Mouse (Mus musculus) thymus, postnatal 4 days (tissue): ENCODE measurements around the gene Erlec1.

Experiments used
- DNase-seq: peaks from one replicate; pipeline ENCODE4 v3.0.0; 2021

The Erlec1 gene

GRCm38 (mm10) chr11:30954279-30954725, at the start of gene Erlec1:
Gene Erlec1 (minus strand): TSS chr11:30954335.
- DNase-seq, result peak; percentile 90

- no peak for DNase-seq
Measured at GRCm38 (mm10) chr11:31001169-31001908, 47.2 kb upstream of the Erlec1 start.

DNA sequence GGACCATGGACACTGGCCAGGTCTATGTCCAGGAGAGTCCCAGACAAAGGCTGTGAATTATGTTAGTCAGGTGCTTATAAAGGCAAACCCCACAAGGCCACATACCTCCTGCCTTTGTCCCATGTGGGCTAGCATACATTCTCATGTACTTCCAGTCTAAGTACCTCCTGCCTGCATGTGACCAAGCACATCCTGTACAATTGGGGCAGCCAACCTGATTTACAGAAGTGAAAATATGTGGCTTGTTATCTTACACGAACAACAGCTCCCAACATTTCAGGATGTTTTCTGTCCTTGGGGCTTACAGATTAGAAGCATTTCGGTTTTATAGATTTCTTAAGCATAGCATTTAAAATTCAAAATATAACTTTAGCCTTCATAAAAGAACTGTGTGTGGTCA, 45.9 kb upstream of the Erlec1 start:
- DNase-seq, result no peak

GRCm38 (mm10) chr11:30998704-30999103, 44.6 kb upstream of the Erlec1 start:
- DNase-seq, result no peak

DNA sequence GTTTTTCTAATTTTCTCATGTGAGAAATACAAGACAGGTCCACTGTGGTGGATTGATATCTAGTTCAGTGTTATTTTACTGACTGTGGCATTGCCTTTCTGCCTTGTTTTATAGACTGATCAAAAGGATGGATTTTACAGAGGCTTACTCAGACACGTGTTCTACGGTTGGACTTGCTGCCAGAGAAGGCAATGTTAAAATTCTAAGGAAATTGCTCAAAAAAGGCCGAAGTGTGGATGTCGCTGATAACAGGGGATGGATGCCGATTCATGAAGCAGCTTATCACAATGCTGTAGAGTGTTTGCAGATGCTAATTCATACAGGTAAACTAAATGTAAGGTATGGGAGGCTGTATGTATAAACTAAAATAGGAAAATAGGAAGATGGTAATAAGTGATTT, 44.1 kb upstream of the Erlec1 start:
- no peak for DNase-seq

DNA sequence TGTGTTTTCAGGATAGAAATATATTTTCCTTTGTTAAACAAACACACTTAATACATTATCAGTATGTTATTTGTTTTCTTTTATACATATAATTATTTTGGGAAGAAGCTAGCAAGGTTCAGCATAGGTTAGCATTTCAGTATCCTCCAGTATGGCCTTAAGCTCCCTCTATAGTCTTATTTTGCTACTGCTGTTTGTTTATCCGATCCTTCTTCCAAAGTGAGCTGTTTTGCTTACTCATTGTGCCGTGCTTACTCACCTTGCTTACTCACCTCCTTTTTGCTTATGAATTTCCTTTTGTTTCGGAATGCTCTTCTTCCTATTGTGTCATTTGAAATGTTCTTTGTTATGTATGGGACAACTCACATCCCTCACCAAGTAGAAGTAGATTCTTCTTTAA, 42.5 kb upstream of the Erlec1 start:
- no peak for DNase-seq

GRCm38 (mm10) chr11:30986625-30987017, 32.5 kb upstream of the Erlec1 start:
- no peak for DNase-seq

- DNase-seq, result peak; percentile 78
Measured at GRCm38 (mm10) chr11:30985877-30986624, 31.9 kb upstream of the Erlec1 start, which contains the start of gene Chac2. Gene Chac2 (minus strand): TSS chr11:30986350.

DNA sequence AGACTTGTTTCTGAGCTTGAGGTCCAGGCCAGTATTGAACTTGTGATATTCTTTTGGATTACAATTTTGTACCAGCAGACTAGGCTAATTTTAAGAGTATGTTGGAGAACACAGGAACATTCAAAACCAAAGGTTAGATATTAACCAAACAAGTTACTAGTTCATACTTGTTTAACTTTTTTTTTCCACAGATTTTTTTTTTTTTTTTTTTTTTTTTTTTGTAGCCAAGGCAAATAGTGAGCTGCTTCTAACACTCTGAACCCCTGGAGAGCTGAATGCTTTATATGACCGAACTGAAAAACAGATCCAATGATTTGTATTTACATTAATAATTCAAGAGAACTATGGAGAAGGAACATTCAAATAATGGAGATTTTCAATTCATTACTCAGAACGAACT, 31.1 kb upstream of the Erlec1 start:
- DNase-seq, result no peak

DNA sequence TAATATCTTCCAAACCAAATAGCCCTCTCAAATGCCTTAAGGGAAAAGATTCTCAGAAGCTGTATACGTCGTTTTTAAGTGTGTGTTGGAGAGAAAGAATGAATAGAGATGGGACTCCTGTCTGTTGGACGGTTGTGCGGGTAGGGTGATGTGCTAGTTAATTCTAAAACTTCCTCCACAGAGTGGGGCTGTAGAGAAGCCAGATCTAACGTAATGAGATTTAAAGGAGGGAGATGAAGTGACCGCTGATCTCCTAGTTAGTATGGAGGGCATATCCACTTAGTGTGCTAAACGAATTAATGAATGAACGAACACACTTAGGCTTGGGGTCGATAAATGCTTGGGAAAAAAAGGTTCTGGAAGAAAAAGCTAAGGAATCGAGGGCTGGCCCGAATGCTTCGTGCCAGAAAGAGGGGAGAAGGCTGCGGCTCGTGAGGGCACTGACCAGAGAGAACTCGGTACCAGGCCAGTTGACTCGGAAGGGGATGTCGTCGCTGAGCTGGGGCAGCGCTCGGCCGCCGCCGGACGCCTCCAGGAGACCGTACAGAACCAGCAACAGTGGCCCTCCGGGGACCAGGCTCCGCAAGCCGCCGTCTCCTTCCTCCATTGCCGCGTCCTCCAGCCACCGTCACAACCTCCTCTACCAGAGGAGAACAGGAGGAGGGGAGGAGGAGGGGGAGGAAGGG, 523 bp downstream of the Erlec1 start:
- peak; percentile 63 for DNase-seq

- DNase-seq, result peak; percentile 16
Measured at GRCm38 (mm10) chr11:30952829-30953228, 1.3 kb downstream of the Erlec1 start.

- no peak for DNase-seq
Measured at GRCm38 (mm10) chr11:30943522-30943921, 10.6 kb downstream of the Erlec1 start.

- no peak for DNase-seq
Measured at GRCm38 (mm10) chr11:30928498-30928897, 25.6 kb downstream of the Erlec1 start.

GRCm38 (mm10) chr11:30928079-30928478, 26.1 kb downstream of the Erlec1 start:
- DNase-seq, result no peak

- no peak for DNase-seq
Measured at GRCm38 (mm10) chr11:30923283-30923682, 30.9 kb downstream of the Erlec1 start.

- no peak for DNase-seq
Measured at GRCm38 (mm10) chr11:30920641-30921040, 33.5 kb downstream of the Erlec1 start.

- DNase-seq, result no peak
Measured at GRCm38 (mm10) chr11:30912311-30912710, 41.8 kb downstream of the Erlec1 start.

- no peak for DNase-seq
Measured at GRCm38 (mm10) chr11:30899312-30899711, 54.8 kb downstream of the Erlec1 start.

DNA sequence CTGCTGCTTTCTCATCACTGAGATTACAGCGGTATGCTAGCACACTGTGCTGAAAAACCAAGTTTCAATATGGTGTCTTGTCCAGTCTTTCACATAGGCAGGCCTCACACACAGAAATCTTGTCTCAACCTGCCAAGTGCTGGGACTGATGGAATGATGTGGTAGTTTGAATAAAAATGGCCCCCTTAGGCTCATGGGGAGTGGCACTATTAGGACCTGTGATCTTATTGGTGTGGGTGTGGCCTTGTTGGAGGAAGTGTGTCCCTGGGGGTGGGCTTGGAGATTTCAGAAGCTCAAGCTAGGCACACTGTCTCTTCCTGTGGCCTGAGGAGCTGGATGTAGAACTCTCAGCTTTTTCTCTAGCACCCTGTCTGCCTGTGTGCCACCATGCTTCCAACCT, 57.9 kb downstream of the Erlec1 start:
- no peak for DNase-seq

DNA sequence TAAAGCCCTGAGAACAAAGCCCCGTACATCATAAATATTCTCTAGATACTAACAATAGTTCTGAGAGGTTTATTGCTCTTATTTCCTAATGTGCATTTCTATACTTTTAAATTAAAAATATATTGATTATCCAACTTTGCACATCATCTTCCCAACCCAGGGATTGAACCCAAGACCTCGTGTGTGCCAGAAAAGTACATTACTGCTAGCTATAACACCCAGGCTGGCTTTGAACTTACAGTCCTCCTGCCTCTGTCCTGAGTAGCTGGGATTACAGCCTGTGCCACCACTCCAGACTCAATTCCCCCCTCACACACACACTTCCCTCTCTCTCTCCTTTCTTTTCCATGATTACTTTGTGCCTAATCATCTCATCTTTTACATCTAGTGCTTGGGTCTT, 66.0 kb downstream of the Erlec1 start:
- no peak for DNase-seq

DNA sequence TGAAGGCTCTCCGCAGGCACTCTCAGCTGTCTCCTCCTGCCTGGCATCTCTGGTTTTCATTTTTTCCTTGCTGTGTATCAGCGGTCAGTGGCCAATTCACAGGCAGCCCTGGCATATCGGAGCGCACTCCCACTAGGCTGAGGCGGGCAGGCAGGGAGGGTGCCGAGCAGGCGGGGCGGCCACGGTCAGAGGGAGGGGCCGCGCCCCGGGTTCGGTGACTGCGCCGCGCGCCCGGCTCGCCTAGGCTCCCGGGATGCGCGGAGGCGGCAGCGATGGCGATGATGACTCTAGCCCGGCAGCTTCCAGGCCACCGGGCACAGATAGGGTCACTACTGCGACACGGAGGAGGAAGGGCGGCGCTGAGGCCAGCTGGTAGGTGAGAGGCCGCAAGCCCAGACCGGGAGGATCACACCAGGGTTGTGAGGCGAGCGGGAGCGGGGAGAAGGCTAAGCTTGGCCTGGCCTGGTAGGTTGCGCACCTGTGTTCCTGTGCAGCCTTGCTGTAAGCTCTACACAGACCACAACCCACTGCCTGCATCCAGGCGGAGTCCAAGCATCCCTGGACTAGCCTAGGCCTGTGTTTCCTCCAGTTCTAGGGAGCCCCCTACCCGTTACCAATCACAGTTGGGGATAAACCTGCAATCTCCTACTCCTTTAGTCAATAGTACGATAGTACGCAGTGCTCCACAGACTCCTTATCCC, 68.8 kb downstream of the Erlec1 start, which contains the start of the genes Gpr75 and Asb3:
Gpr75 (plus strand) TSS at position 188 of the 701 bp plus-strand sequence.
Asb3 (plus strand) TSS at position 246 of the 701 bp plus-strand sequence.
- peak; percentile 46 for DNase-seq
